Mouse (Mus musculus): Measurements from ENCODE around the gene Arpp19.

The Arpp19 gene

DNA sequence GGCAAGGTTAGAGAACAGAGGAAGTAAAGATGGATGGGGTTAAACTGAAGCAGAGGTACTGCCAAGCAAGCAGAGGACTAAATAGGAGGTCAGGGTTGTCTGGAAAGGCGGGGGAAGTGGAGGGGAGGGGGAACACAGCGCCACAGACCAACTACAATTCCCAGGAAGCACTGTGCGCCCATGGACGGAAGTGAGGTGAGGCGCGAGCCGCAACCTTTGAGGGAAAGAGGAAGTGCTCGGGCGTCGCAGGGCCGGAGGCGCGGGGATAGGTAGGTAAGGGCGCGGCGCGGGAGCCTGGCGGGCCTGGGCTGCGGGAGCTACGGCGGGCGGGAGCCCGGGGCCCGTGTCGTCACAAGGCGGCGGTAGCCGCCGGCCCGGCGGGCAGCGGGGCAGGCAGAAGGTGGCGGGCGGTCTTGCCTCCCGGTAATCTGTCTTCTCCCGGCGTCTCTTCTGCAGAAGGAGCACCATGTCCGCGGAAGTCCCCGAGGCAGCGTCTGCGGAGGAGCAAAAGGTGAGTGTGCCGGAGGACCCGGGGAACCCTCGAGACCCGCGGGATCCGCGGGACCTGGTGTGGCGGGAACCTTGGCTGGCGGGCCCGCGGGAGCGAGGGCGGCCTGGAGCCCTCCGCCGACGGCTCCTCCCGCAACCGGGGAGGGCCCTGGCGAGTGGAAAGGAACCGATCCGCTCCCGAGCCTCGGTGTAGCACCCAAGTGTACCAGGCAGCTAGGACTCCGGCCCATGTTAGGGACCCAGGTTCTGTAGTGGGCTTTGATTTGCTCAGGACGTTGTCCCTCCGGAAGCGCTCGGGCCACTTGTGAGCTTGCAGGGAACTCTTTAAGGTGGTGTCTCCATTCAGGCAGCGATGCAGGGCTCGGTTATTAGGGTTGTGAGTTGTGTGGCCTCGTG lies at the start of gene Arpp19:
TSS of gene Arpp19 (plus strand) at position 164 of the 906 bp plus-strand sequence.
- WGBS = under 1% methylated on average over 73 of the region's 73 CpGs

DNA sequence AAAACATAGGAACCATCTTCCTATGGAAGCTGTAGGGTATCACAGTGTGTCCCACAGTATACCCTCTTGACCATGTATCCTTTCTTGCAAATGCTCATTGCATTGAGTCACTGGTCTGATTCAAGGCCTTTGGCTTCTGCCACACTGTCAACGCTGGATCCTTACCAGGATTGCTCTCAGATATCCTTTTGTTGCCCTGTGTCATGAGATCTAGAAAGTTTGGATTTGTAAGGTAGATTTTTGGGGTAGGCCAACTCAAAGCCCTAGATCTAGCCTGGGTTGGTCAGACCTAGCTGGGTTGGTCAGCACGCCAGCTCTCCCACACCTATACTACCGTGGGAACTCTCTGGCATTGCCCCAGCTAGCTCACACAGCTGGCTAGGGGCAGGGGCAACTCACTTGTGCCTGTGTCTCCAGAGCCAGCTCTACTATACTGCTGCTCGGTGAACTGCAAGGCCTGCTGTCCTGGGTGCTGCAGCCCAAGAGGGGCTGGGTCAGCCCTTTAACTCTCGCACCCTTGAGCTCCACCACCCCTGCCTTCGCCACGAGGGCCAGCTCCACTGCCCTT lies 48.4 kb upstream of the Arpp19 start:
- WGBS = 81% methylated on average over 7 of the region's 7 CpGs

DNA sequence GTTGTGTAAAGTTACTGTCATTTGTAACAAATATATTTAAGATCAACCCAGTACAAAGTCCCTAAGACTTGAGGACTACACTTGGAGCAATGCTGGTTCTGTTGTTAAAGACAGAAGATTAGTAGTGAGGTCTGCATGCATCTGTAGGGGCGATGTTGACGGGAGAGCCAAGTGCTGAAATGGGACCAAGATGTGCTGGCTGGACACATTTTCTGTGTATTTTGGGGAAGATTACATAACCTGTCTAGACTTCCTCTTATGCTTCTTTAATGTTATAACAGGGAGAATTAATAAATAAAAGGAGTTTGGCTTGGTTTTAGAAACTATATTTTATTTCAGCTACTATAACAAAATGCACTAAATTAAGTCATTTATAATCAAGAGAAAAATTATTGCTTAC lies 47.4 kb upstream of the Arpp19 start:
- WGBS = 31% methylated on average over 2 of the region's 2 CpGs

DNA sequence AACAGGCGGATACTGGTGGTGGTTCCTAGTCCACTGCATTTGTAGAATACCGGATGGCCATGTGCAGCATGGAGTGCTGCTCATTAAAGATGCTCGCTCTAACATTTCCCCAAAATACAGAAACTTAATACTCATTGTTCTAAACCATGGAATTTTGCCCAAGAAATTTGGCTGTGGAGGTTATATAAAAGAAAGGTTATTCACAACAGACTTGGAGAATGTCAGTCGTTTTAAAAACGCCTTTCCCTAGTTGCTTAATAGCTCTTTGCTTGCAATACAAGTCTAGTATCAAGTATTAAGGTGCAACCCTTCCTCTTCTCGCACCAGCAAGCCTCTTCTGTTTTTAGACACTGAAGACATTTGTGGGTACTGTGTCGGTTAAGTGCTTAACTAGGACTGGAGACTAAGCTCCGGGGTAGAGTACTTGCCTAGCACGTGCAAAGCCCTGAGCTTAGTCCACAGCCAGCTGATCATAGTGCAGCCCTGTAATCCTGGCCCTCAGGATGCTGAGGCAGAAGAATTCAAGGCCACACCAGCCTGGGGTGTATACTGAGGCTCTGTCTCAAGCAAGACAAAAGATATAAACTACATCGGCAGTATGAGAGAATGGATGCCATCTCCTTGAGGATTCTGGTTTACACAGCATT lies 42.7 kb upstream of the Arpp19 start:
- 53% methylated on average over 10 of the region's 10 CpGs for WGBS

DNA sequence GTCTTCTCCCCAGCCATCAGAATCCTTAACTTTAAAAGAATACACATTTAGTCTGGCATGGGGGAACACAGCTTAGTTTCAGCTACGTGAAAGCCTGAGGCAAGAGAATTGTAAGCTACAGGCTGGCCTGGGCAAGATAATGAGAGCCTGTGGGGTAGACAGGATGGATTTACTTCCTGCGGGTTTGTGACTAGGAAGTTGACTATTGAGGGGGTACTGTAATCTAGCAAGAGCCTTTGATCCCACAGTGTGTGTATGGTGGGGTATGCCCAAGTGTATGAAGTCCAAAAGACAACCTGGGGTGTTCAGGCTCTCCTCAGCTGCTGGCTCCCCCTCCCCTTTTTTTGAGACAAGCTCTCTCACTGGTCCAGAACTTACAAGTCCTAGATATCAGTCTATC lies 41.1 kb upstream of the Arpp19 start:
- WGBS = 75% methylated on average over 2 of the region's 2 CpGs

DNA sequence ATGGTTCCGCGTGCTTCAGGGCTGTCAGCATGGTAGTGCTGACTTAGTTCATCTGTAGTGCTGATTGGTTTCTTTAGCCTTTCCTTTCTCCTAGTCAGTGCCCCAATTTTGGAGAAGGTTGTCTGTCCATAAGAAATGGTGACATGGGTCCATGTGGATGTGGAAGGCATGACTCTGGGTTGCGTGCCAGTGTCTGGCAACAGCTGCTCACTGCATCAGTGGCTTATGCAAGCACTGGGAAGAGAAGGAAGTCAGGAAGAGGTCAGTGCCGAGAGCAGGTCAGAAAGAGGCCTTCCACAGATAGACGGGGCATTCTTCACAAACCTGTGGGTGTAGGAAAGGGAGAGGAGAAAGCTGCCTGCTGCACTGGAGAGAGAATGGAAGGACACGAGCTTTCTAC lies 36.4 kb upstream of the Arpp19 start:
- WGBS = 67% methylated on average over 6 of the region's 6 CpGs

DNA sequence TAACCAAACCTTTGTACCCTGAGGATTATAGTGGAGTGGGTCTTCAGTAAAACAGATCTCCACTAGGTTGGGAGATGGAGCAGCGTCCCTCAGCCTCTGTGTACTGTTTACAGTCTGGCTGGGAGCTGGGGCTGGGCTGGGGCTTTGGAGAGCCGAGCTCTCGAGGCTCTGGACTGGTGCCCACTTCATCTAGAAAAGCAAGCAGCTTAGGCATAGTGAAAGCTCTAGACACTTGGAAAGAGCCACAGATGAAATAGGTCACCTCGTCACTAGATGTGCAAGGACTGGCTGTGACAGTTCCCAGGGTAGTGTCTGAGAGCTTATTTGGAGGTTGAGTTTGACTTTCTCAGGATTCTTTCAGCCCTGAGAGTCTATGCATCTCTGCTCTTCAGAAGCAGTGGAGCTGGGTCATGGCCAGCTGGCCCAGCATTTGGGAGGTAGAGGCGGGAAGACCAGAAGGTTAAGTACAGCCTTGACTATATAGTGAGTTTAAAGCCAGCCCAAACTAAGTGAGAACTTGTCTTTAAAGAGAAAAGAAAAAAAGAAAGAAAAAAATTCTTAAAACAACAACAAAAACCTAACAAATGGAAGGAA lies 35.7 kb upstream of the Arpp19 start:
- 19% methylated on average over 5 of the region's 5 CpGs for WGBS

DNA sequence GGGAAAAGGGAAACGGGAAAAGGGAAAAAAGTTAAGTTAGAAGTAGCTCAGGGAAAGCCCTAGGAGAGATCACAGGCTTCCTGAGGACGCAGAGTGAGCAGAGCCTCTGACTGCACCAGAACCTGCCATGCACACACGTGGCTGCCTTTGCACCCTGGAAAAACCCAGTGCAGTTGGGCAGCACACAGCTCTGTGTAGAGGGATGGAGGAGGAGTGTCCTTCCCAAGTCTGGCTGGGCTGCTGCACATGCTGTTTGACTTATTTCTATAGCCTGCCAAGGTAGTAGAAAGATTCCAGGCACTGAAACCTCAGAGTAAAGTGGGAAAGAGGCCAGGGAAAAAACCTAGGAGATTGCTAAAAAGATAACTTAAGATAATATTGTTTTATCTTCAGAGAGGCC lies 35.2 kb upstream of the Arpp19 start:
- 43% methylated on average over 3 of the region's 3 CpGs for WGBS

DNA sequence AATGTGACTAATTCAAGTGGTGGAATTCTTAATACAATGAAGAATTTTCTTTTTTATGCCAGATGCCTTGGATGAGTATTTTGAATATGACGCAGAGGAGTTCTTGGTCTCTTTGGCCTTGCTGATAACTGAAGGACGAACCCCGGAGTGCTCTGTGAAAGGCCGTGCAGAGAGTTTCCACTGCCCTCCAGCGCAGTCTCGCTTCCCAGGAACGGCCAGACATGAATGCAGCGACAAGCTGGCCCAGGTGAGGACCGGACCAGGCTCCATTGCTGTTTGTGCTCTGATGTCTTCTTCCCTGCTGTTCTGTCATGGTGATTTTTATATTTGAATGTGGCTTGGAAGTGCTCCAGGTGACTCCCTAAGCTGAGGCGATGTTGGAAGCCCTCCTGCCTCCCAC lies 33.2 kb upstream of the Arpp19 start:
- 84% methylated on average over 10 of the region's 10 CpGs for WGBS

DNA sequence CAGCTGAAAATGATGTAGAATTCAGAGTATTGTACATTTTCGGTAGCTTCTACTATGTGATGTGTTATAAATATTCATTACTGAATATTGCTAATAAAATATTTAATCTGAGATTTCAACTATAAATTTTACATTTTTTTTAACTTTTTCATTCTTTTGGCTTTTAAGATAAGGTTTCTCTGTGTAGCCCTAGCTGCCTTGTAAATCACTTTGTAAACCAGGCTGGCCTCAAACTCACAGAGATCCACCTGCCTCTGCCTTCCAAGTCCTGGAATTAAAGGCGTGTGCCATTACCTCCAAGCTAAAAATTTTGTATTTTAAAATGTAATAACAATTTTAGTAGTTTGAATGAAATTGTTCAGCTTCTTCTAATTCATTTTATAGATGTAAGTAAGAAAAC lies 20.8 kb upstream of the Arpp19 start:
- WGBS = 92% methylated on average over 2 of the region's 2 CpGs

DNA sequence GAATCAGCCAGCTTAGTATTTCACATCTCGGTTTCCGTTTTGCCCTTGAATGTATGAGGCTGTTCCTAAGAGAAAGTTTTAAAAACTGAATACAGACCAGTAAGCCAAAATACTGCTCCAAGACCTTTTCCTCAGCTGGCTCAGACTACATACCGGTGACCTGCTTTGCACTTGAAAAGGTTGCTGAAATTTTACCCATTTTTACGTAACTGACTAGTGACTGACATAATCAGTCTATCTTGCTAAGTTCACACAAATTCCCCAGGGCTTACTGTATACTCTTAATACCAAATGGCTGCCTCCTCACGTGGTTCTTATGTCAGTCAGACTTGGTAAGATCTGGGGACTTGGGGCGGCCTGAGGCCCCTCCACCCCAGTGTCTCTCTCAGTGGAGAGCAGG lies 18.2 kb upstream of the Arpp19 start:
- 87% methylated on average over 6 of the region's 6 CpGs for WGBS

DNA sequence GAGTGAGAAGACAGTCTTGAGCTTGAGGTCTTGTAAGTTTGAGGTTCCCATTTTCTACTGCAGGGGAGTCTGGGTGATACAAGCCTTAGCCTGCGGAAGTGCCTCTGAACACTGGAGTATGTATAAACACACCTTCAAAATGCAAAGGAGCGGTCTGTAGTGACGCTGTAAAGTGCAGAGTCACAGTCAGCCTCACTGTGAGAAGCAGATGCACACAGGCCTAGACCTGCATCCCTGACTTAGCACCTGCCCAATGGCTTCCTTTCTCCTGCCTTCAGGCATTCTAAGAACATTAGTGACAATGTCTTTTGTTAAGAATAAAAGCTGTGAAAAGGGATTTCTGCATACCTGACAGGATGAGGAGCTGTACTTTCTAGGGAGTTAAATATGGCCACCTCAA lies 17.8 kb upstream of the Arpp19 start:
- 96% methylated on average over 3 of the region's 3 CpGs for WGBS

DNA sequence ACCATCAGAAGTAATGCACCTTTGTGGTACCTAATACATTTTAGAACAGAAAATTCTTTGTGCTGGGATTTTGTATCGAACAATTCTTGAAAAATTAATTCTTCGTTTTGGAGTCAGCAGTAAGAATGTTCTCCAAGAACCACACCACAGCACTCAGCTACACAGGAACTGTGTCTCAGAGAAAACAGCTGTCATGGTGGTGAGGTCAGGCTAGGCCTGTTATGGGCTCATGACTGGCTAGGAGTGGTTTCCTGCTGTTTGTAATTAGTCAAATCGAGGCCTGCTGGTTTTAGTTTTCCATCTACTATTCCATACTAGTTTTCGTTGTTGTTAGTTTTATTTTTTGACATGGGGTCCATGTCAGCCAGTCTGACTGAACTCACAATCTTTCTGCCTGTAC lies 16.9 kb upstream of the Arpp19 start:
- WGBS = 83% methylated on average over 4 of the region's 4 CpGs

DNA sequence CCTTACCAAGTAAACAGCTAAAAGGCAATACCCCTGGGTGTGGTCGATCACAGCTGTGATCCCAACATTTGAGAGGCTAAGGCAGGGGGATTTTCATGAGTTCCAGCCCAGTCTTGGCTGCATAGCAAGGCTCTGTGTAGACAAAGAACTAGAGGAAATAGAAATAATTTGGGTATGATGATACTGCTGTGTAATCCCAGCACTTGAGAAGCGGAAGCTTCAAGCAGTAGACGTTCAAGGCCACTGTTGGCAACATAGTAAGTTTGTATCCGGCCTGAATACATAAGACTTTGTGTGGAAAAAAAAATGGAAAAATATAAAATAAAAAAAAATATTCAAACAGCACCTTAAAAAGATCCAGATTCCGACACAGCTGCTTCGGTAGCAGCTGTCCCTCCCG lies 14.9 kb upstream of the Arpp19 start:
- 85% methylated on average over 7 of the region's 7 CpGs for WGBS

DNA sequence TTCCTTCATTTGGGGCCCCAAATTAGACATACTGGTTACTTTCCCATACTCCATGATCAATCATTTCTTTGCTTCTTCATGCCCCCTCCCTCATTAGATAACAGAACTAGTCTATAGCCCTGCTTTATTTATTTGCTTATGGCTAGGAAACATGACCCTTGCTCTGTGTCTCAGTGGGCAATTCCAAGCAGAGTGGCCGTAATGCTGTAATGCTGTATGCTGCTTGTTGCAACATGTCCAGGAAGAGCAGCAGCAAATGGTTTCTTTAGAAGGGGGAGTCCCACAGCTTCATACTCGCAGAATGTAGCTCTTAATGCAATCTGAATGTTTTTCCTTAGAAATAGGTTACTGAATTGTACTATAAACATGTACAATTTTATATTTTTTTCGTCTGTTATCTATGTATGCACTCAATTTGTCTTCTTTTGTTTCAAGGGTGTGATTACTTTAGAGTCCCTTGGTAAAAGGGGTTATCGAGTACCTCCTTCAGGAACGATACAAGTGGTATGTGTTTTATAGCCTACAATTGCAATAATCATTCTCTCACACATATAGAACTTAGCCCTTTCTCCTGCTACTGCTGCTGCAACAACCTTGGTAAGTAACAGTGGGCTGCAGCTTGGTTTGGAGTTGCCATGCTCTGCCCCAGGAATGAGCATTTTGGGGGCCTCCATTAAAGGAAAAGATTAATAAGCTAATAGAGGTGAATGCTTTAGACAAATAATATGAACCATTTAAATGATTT lies 14.1 kb upstream of the Arpp19 start:
- 89% methylated on average over 5 of the region's 5 CpGs for WGBS

DNA sequence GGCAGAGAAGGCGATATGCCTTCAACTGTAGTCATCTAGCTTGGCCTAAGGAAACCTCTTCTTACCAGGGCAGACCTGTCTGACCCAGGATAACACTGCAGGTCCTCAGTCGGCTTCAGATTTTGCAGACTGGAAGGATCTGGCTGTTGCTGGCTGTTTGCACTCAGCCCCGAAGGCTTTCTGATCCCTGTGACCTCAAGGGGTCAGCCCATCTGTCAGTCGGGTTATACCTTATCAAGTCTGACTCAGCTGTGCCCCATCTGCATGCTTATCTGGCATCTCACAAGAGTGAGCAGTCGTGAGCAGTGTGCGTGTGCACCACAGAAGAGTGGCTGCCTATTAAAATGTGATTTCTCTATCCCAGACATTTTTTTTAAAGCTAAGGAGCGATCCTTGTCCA lies 13.3 kb upstream of the Arpp19 start:
- 78% methylated on average over 7 of the region's 7 CpGs for WGBS

DNA sequence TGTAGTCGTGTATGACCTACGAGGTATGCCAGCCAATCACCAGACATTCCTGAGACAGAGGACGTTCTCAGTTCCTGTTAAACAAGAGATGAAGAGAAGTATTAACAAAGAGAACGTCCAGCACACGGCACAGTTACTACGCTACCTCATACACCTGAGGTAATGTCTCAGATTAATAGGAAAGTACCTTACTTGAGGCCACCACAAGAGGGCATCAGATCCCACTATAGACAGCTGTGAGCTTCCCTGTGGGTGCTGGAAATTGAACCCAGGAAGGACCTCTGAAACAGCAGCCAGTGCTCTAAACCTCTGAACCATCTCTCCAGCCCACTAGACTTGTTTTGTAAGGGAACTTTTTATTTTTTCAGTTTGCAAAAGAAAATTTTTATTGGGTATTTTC lies 11.7 kb upstream of the Arpp19 start:
- WGBS = 78% methylated on average over 6 of the region's 6 CpGs

DNA sequence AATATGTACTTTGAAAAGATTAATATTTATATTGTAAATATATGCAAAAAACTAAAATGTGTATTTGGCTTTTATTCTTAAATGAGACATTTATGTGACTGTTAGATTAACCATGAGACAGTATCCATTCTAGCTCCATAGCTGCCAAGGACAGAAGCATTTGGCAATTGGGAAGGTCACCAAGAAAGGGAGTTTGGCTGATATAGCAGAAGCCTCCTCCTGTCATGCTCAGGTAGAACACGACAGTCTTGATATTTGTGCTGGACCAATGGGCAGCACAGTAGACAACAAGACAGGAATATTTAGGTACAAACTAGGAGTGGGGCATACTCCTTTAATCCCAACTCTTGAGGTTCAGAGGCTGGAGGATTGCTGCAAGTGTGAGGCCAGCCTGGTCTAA lies 5.0 kb upstream of the Arpp19 start:
- 94% methylated on average over 1 of the region's 1 CpGs for WGBS

DNA sequence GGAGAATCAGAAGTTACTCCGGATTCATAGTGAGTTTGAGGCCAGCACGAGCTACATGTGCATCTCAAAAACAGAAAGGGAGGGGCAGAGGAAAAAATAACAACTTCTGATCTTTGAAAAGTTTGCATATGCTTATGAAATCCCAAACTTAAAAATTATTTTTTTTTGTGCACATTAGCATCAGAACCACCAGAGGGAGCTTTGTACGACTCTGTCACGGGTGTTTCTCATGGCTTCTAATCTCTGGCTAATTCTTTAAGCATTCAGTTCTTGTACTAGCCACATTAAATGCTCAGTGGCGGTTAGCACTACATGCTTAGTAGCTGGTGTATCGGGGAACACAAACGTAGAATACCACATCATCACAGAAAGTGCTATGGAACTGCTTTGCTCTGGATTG lies 4.3 kb upstream of the Arpp19 start:
- WGBS = 41% methylated on average over 7 of the region's 7 CpGs

DNA sequence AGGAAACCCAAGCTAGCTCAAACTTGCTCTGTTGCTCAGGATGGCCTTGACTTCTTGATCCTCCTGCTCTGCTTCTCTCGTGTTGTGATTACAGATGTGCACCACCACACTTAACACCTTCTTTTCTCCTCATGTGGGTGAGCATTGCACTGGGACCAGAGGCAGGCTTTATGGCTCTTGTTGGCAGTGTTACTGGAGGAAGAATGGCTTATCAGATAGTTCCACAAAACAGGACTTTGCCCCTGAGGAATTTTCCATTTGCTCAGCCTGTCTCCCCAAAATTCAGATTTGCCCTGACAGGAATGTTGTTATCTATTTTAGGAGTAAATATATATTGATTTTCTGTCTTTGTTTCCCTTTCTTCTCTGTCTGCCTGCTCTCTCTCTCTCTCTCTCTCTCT lies 2.7 kb upstream of the Arpp19 start:
- 48% methylated on average over 1 of the region's 1 CpGs for WGBS

DNA sequence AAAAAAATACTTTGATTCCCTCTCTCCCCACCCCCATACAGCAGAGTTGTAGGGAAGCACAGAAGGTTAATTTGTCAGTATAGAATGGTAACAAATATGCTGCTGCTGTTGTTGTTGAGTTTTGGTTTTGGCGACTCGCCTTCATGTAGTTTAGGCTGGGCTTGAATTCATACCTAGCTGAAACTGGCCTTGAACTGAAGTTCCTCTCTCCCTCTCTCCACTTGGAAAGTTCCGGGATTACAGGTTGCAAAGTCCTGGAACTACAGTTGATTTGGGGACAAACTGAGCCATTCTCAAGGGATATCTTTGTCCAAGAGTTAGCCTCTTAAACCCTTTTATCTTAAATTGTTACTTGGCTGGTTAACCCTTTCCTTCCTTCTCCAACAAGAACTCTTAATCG lies 1.5 kb upstream of the Arpp19 start:
- WGBS = 82% methylated on average over 4 of the region's 4 CpGs

DNA sequence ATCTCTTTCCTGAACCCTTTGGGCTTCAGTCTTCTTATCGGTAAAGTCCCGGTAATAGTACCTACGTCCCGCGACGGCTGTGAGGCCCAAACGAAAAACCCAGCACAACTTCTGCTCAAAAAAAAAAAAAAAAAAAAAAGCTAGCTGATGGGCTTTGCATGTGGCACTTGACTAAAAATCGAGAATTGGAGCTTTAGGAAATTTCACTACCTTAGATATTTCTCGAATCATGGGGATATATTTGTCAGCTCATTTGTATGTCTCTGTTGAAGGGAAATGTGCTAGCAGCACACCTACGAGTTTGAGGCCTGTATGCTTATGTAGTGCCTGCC lies 909 bp downstream of the Arpp19 start:
- 2% methylated on average over 10 of the region's 10 CpGs for WGBS

Measured in cerebral cortex, adult 2 months (tissue).